Mouse (Mus musculus) forebrain, embryonic 13.5 days (tissue): Measurements from ENCODE around the gene Fbxo46. TPM values are rescaled to one million over a fixed set of nuclear protein-coding genes. Genes with fewer than 3 reads are reported as not detected.
"Not testable (repeated sequence)": the region's sequence is repeated elsewhere in the genome, so short reads cannot be mapped to it uniquely, and the experiment has no call there.

Experiments used
- ATAC-seq: fragments of 200-750 bp; cut with Nextera tagmentation; 2 replicates; pipeline ENCODE4 v1.8.0; 2017
- H3K27ac ChIP-seq: fragments of 300-500 bp; sonication (generic); 2 replicates; pipeline ENCODE4 v1.5.1; 2015; ENCODE audit warnings: inconsistent platforms, mild to moderate bottlenecking, moderate library complexity
- H3K27me3 ChIP-seq: fragments of 300-500 bp; sonication (generic); 2 replicates; pipeline ENCODE4 v1.6.1; 2015; ENCODE audit warnings: mild to moderate bottlenecking, inconsistent platforms
- H3K36me3 ChIP-seq: fragments of 300-500 bp; sonication (generic); 2 replicates; pipeline ENCODE4 v1.6.1; 2015; ENCODE audit warnings: mild to moderate bottlenecking, inconsistent platforms; ENCODE audit not compliant: poor library complexity, severe bottlenecking
- H3K4me1 ChIP-seq: fragments of 300-500 bp; sonication (generic); 2 replicates; pipeline ENCODE4 v1.6.1; 2015; ENCODE audit warnings: inconsistent platforms
- H3K4me2 ChIP-seq: fragments of 300-500 bp; sonication (generic); 2 replicates; pipeline ENCODE4 v1.6.1; 2015; ENCODE audit warnings: inconsistent platforms, mild to moderate bottlenecking, moderate library complexity
- H3K4me3 ChIP-seq: fragments of 300-500 bp; sonication (generic); 2 replicates; pipeline ENCODE4 v1.5.1; 2015; ENCODE audit warnings: mild to moderate bottlenecking, inconsistent platforms
- H3K9ac ChIP-seq: fragments of 300-500 bp; sonication (generic); 2 replicates; pipeline ENCODE4 v1.6.1; 2015; ENCODE audit warnings: mild to moderate bottlenecking, inconsistent platforms
- H3K9me3 ChIP-seq: fragments of 300-500 bp; sonication (generic); replicated peaks from 2 replicates; pipeline ENCODE4 v1.6.1; 2016; ENCODE audit warnings: inconsistent platforms
- WGBS: fragments of 180-500 bp; shearing (Covaris S2); methylation state at CpG from one replicate; pipeline ENCODE4 v1.1.7; 2015; 5-methylcytosine and 5-hydroxymethylcytosine counted together
- polyA plus RNA-seq: library from polyadenylated mRNA; unstranded; fragments of >200 nt; fragmentation: Nextera tagmentation; extraction: Ambion mirVana; gene quantifications from 2 replicates; pipeline ENCODE4 v1.2.1, GENCODE M21; 2015

Gene Fbxo46
- 19.1 and 22.2 TPM in 2 replicates for polyA plus RNA-seq

GRCm38 (mm10) chr7:19119631-19120429 lies at the start of gene Fbxo46:
Gene Fbxo46, plus strand, starts transcription at chr7:19119859.
- peak; percentile 97 for ATAC-seq
- Histone ChIP-seq H3K9me3 (peaks cover 10% of the 10 kb centered on the region; the same call in 1 of the 2 replicates), H3K36me3 (no peaks in the 10 kb centered on the region), H3K4me1 (peaks cover 21% of the 10 kb centered on the region), H3K9ac (peak within 1 kb of the TSS; percentile 82), H3K4me3 (peak within 1 kb of the TSS; percentile 69), H3K27ac (peak within 1 kb of the TSS; percentile 35; the same call in 1 of the 2 replicates), H3K4me2 (peak within 1 kb of the TSS; percentile 93), H3K27me3 (0 out of 2 replicates have a peak, but pooled peaks cover 4% of the 10 kb centered on the region)
- 3% methylated on average over 34 of the region's 34 CpGs for WGBS

- H3K27me3 ChIP-seq, result peaks cover 13% of the 10 kb centered on the region
- H3K4me2 ChIP-seq, H3K4me3 ChIP-seq, H3K36me3 ChIP-seq, H3K27ac ChIP-seq, ATAC-seq, H3K4me1 ChIP-seq, H3K9me3 ChIP-seq, H3K9ac ChIP-seq: not testable (repeated sequence)
- WGBS, result 57% methylated on average over 3 of the region's 3 CpGs
Observed at GRCm38 (mm10) chr7:19071024-19071423, 48.6 kb upstream of the Fbxo46 start.

DNA sequence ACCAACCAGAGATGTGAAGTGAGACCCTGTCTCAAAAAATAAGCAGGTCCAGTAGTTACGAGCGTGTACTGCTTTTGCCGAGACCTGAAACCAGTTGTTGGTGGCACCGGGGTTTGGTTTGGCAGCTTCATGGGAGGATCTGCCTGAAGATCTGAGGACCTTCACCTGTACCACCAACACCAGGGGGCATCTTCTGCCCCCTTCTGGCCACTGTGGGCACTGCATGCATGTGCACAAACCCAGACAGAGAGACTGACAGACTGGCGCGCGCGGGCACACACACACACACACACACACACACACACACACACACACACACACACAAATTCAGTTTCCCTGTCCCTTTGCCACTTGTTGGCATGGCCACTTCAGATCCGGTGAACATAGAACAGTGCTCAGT lies 46.2 kb upstream of the Fbxo46 start:
- no peak overlapping the region for H3K4me2 ChIP-seq
- H3K27me3 ChIP-seq, result no peaks in the 10 kb centered on the region
- H3K9me3 ChIP-seq, result no peaks in the 10 kb centered on the region
- no peak overlapping the region for H3K9ac ChIP-seq
- no peak for ATAC-seq
- 80% methylated on average over 8 of the region's 9 CpGs for WGBS
- no peak overlapping the region for H3K4me3 ChIP-seq
- H3K27ac ChIP-seq, result no peak overlapping the region
- H3K36me3 ChIP-seq, result peaks cover 7% of the 10 kb centered on the region
- H3K4me1 ChIP-seq, result peaks cover 21% of the 10 kb centered on the region

- Histone ChIP-seq H3K36me3 (peaks cover 17% of the 10 kb centered on the region), H3K27me3 (no peaks in the 10 kb centered on the region), H3K4me2 (no peak overlapping the region), H3K9ac (no peak overlapping the region), H3K27ac (no peak overlapping the region), H3K4me1 (peaks cover 21% of the 10 kb centered on the region), H3K9me3 (no peaks in the 10 kb centered on the region), H3K4me3 (no peak overlapping the region)
- 95% methylated on average over 6 of the region's 6 CpGs for WGBS
- no peak for ATAC-seq
Observed at GRCm38 (mm10) chr7:19074494-19074893, 45.2 kb upstream of the Fbxo46 start.

DNA sequence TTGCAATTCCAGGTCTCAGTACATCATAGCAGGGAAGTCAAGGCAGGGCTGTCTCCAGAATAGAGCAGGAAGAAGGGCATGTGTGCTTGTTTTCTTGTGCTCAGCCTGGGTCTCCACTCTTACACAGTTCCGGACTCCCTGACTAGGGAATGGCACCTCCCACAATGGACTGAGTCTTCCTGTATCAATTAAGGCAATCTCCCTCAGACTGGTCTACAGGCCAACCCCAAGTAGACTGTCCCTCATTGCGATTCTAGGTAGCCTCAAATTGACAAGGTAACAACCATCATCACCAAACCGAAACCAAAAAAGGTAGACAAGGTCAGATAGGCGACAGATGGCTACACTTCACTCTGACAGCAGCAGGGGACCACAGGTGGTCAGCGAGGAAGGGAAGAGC lies 44.4 kb upstream of the Fbxo46 start:
- WGBS, result 65% methylated on average over 5 of the region's 5 CpGs
- H3K27ac ChIP-seq, result 0 out of 2 replicates have a peak overlapping the region, but pooled peaks have one; percentile 1
- H3K4me1 ChIP-seq, result peaks cover 21% of the 10 kb centered on the region

DNA sequence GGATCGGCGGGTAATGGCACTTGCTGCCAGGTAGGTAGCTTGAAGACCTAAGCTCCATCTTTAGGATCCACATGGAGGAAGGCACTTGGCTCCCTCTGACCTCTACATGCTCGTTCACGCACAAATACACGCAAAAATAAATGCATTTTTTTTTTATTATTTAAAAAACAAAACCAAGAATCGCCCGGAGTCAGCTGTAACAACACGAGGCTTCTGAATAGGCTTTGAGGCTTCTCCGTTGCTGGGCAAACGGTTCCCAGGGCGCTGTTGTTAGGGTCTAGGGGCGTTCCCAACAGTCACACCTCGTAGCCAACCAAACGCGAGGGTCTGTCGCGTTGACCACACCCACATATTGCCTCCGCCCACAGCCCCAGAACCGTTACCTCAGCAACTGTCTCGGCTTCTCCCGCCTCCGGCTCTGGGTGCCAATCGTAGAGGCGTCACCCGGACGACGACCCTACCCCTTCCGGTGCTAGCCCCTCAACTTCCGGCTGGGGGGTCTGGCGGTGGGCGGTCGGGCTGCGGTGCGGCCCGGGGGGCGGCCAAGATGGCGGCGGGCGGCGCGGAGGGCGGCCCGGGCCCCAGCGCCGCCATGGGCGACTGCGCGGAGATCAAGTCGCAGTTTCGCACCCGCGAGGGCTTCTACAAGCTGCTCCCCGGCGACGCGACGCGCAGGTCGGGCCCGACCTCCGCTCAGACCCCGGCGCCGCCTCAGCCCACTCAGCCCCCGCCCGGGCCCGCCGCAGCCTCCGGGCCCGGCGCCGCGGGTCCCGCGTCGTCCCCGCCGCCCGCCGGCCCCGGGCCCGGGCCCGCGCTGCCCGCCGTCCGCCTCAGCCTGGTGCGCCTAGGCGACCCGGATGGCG lies 43.7 kb upstream of the Fbxo46 start, which contains the start of gene Dmwd:
TSS of gene Dmwd (plus strand) at position 505 of the 863 bp plus-strand sequence.
- Histone ChIP-seq H3K4me2 (peak within 1 kb of the TSS; percentile 94), H3K9me3 (no peaks in the 10 kb centered on the region), H3K4me1 (peaks cover 21% of the 10 kb centered on the region), H3K4me3 (peak within 1 kb of the TSS; percentile 100), H3K27me3 (no peaks in the 10 kb centered on the region), H3K27ac (peak within 1 kb of the TSS; percentile 74), H3K9ac (peak within 1 kb of the TSS; percentile 99), H3K36me3 (peaks cover 32% of the 10 kb centered on the region)
- peak; percentile 99 for ATAC-seq
- 2% methylated on average over 65 of the region's 91 CpGs for WGBS

More for the DNA sequence above, 44.4 kb upstream of the Fbxo46 start:
- Histone ChIP-seq H3K9ac (0 out of 2 replicates have a peak overlapping the region, but pooled peaks have one; percentile 38), H3K27me3 (no peaks in the 10 kb centered on the region), H3K9me3 (no peaks in the 10 kb centered on the region), H3K4me2 (peak overlapping the region; percentile 59), H3K36me3 (peaks cover 24% of the 10 kb centered on the region), H3K4me3 (peak overlapping the region; percentile 100)
- ATAC-seq, result no peak

GRCm38 (mm10) chr7:19076586-19076991 lies 43.1 kb upstream of the Fbxo46 start:
- Histone ChIP-seq H3K4me3 (peak overlapping the region; percentile 100), H3K9me3 (no peaks in the 10 kb centered on the region), H3K36me3 (peaks cover 38% of the 10 kb centered on the region), H3K9ac (peak overlapping the region; percentile 99), H3K4me1 (peaks cover 21% of the 10 kb centered on the region), H3K4me2 (peak overlapping the region; percentile 94), H3K27me3 (no peaks in the 10 kb centered on the region), H3K27ac (peak overlapping the region; percentile 74)
- WGBS, result 0% methylated on average over 22 of the region's 22 CpGs
- no peak for ATAC-seq

DNA sequence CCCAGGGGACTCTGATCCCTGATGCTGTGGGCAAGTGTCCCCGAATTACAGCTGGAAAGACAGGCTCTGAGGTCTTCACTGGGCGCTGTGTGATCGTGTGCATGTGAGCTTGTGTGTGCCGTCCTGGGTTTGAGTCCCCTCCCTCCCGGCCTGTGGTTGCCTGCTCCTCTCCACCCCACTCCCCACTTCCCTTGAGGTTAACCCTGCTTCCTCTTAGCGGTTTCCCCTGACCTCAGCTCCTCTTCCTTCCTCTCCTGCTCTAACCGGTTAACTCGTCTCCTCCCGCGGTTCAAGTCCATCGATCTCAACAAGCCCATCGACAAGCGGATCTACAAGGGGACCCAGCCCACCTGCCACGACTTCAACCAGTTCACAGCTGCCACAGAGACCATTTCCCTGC lies 41.9 kb upstream of the Fbxo46 start:
- no peaks in the 10 kb centered on the region for H3K27me3 ChIP-seq
- H3K36me3 ChIP-seq, result peaks cover 50% of the 10 kb centered on the region
- H3K4me3 ChIP-seq, result peak overlapping the region; percentile 100
- H3K9ac ChIP-seq, result peak overlapping the region; percentile 99
- peaks cover 21% of the 10 kb centered on the region for H3K4me1 ChIP-seq
- WGBS, result 85% methylated on average over 14 of the region's 14 CpGs
- no peak overlapping the region for H3K27ac ChIP-seq
- no peak for ATAC-seq
- no peaks in the 10 kb centered on the region for H3K9me3 ChIP-seq
- peak overlapping the region; percentile 94 for H3K4me2 ChIP-seq

DNA sequence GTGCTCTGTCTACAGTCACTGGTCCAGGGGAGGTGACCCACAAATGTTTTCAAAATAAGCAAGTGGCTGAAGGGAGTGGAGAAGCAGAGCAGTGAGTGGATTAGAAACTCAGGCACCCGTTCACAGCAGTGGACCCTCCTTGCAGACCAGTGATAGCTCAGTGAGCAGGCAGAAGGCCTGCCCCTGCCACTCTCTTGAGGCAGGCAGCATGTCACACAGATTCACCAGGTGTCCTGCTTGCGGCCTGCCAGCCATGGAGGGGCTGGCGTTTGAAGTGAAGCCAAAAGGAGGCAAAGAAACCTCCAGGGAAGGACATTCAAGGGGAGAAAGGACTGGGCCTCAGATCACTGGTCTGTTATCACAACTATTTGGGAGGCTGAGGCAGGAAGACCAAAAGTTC lies 40.9 kb upstream of the Fbxo46 start:
- Histone ChIP-seq H3K4me1 (peaks cover 27% of the 10 kb centered on the region), H3K9ac (0 out of 2 replicates have a peak overlapping the region, but pooled peaks have one; percentile 12), H3K9me3 (no peaks in the 10 kb centered on the region), H3K27me3 (no peaks in the 10 kb centered on the region), H3K4me3 (no peak overlapping the region), H3K27ac (no peak overlapping the region), H3K36me3 (peaks cover 59% of the 10 kb centered on the region), H3K4me2 (no peak overlapping the region)
- no peak for ATAC-seq
- WGBS, result 85% methylated on average over 3 of the region's 3 CpGs

- no peak for ATAC-seq
- Histone ChIP-seq H3K9ac (no peak overlapping the region), H3K27me3 (no peaks in the 10 kb centered on the region), H3K36me3 (peaks cover 66% of the 10 kb centered on the region), H3K4me2 (no peak overlapping the region), H3K4me3 (no peak overlapping the region), H3K27ac (no peak overlapping the region), H3K9me3 (no peaks in the 10 kb centered on the region), H3K4me1 (peaks cover 31% of the 10 kb centered on the region)
- WGBS, result 89% methylated on average over 19 of the region's 19 CpGs
Observed at GRCm38 (mm10) chr7:19080451-19080950, 39.2 kb upstream of the Fbxo46 start.

DNA sequence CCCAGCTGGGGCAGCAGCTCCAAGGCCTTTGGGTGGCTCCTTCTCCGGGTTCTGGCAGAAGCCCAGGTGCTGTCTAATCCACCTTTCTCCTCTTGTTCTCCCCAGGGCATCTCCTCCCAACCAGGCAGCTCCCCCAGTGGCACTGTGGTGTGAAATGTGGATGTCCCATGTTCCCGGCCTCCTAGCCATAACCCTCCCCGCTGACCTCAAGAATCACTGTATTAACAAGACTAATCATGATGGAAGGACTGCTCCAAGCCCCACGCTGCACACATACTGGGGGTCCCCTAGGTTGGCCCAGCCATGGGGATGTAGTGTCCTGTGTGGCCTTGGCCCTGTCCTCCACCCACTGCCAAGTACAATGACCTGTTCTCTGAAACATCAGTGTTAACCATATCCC lies 37.5 kb upstream of the Fbxo46 start:
- Histone ChIP-seq H3K9ac (no peak overlapping the region), H3K36me3 (peaks cover 72% of the 10 kb centered on the region)
- 91% methylated on average over 4 of the region's 4 CpGs for WGBS

More for the DNA sequence above, 37.5 kb upstream of the Fbxo46 start:
- Histone ChIP-seq H3K9me3 (no peaks in the 10 kb centered on the region), H3K4me3 (no peak overlapping the region), H3K27ac (no peak overlapping the region), H3K27me3 (no peaks in the 10 kb centered on the region), H3K4me2 (no peak overlapping the region), H3K4me1 (peaks cover 29% of the 10 kb centered on the region)
- no peak for ATAC-seq
